Mouse (Mus musculus) lung, postnatal 0 days (tissue): ENCODE data around the gene Sytl1.

Experiments used
- CTCF ChIP-seq: IDR thresholded peaks from 2 replicates; pipeline ENCODE4 v1.5.1; 2016; ENCODE audit warnings: antibody characterized with exemption, mild to moderate bottlenecking
- EP300 ChIP-seq: IDR thresholded peaks from 2 replicates; pipeline ENCODE4 v1.6.1; 2016; ENCODE audit warnings: antibody characterized with exemption, mild to moderate bottlenecking, control low read depth

DNA sequence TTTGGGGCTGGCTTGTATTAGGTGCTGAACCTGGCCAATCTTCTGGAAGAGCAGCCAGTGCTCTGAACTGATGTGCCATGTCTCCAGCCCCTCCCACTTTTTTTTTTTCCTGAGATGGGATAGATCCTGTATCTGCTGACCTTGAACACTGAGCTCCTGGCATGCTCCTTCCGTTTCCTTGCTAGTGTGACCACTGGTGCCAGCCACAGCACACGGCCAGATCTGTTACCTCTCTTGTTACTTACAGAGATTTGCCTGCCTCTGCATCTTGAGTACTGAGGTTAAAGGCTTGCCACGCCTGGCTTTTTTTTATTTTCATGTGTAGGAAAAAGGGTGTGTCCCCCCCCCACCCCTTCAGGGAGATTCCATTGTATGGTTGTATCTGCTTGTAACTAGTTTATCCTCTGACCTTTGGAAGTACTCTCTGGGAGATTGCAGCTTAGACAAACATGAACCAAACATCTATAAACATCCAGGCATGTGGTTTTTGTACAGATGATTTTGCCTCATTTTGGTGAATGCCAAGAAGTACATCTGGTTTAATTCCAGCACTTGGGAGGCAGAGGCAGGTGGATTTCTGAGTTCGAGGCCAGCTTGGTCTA, 23.7 kb upstream of the Sytl1 start:
- no peak for TF ChIP-seq CTCF
- no peak for TF ChIP-seq EP300
